Mouse (Mus musculus) neural tube, embryonic 15.5 days (tissue): ENCODE measurements around the gene Lrrc36. TPM values are rescaled to one million over a fixed set of nuclear protein-coding genes. Genes with fewer than 3 reads are reported as not detected.

ENCODE experiments used
- ATAC-seq: fragments of 200-750 bp; cut with Nextera tagmentation; 2 replicates; pipeline ENCODE4 v1.8.0; 2017; ENCODE audit warnings: mild to moderate bottlenecking, moderate TSS enrichment, moderate library complexity; ENCODE audit not compliant: low FRiP score
- H3K27ac ChIP-seq: fragments of 300-500 bp; sonication (generic); replicated peaks from 2 replicates; pipeline ENCODE4 v1.5.1; 2015; ENCODE audit warnings: mild to moderate bottlenecking, inconsistent platforms
- H3K27me3 ChIP-seq: fragments of 300-500 bp; sonication (generic); replicated peaks from 2 replicates; pipeline ENCODE4 v1.6.1; 2015; ENCODE audit warnings: inconsistent platforms
- H3K36me3 ChIP-seq: fragments of 300-500 bp; sonication (generic); 2 replicates; pipeline ENCODE4 v1.6.1; 2015; ENCODE audit warnings: inconsistent platforms
- H3K4me1 ChIP-seq: fragments of 300-500 bp; sonication (generic); 2 replicates; pipeline ENCODE4 v1.6.1; 2015; ENCODE audit warnings: inconsistent platforms
- H3K4me2 ChIP-seq: fragments of 300-500 bp; sonication (generic); 2 replicates; pipeline ENCODE4 v1.6.1; 2015; ENCODE audit warnings: inconsistent platforms, mild to moderate bottlenecking, moderate library complexity
- H3K4me3 ChIP-seq: fragments of 300-500 bp; sonication (generic); replicated peaks from 2 replicates; pipeline ENCODE4 v1.5.1; 2015; ENCODE audit warnings: mild to moderate bottlenecking, inconsistent platforms
- H3K9ac ChIP-seq: fragments of 300-500 bp; sonication (generic); replicated peaks from 2 replicates; pipeline ENCODE4 v1.6.1; 2015; ENCODE audit warnings: mild to moderate bottlenecking, inconsistent platforms
- H3K9me3 ChIP-seq: fragments of 300-500 bp; sonication (generic); replicated peaks from 2 replicates; pipeline ENCODE4 v1.6.1; 2016; ENCODE audit warnings: inconsistent platforms
- WGBS: fragments of 180-500 bp; shearing (Covaris S2); methylation state at CpG from one replicate; pipeline ENCODE4 v1.1.7; 2015; ENCODE audit warnings: mixed read lengths; 5-methylcytosine and 5-hydroxymethylcytosine counted together
- polyA plus RNA-seq: library from polyadenylated mRNA; unstranded; fragments of >200 nt; fragmentation: Nextera tagmentation; extraction: Ambion mirVana; gene quantifications from 2 replicates; pipeline ENCODE4 v1.2.1, GENCODE M21; 2015

The Lrrc36 gene
- polyA plus RNA-seq, 1 experiment from 2014 or later, result 0.23 TPM

DNA sequence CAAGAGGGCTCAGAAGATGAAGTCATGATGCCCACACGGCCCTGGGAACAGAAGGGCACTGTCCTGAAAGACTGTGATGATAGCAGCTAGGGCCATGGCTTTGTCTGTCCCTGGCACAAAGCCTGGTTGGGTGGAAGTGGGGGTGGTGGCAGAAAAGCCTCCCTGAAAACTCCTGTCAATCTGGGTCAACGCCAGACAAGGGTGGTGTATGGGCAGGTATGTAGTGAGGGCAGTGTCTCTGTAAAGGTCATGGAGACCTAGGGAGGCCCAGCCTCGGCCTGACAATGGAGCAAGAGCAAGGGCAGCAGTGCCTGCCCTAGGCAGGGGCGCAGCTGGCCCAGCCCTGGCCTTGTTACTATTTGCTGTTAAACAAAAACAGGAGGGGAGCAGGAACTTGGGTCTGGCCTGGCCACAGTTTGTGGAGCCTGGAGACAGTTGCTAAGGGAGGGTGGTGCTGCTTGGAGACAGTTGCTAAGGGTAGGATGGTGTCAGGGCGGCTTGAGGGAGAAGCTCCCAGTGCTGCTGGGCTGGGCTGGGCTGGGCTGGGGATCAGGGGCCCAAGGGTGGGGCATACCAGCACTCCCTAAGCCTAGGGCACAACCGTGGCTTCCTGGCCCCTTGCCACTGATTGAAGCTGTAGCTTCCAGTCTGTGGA is 55.8 kb downstream of the Lrrc36 start:
- peak overlapping the region; percentile 78 for H3K27ac ChIP-seq
- WGBS, result 19% methylated on average over 6 of the region's 6 CpGs
- peak overlapping the region; percentile 45 for H3K4me3 ChIP-seq
- ATAC-seq, result peak; percentile 17; the same call in 1 of the 2 replicates
- H3K4me2 ChIP-seq, result peak overlapping the region; percentile 68
- H3K36me3 ChIP-seq, result peaks cover 8% of the 10 kb centered on the region; the same call in 1 of the 2 replicates
- no peaks in the 10 kb centered on the region for H3K9me3 ChIP-seq
- H3K4me1 ChIP-seq, result peaks cover 64% of the 10 kb centered on the region
- no peak overlapping the region; the same call in 1 of the 2 replicates for H3K9ac ChIP-seq
- H3K27me3 ChIP-seq, result peaks cover 5% of the 10 kb centered on the region; the same call in 1 of the 2 replicates

DNA sequence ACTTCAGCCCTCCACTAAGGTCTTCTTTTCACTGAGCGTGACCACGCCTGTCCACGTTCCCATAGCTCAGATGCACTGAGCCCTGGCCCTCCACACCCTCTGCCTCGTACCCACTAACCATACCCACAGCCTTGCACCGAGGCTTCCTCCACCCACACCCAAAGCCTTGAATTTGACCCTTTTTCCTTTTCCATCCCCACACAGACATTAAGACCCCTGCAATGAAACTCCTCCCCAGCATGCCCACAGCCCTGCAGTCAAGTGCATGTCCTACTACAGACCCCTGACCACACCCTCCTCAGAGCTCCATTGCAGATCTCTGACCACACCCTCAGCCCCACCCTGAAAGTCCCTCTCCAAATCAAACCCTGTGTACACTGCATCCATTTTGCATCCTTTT is 56.4 kb downstream of the Lrrc36 start:
- peak overlapping the region; percentile 45 for H3K4me3 ChIP-seq
- H3K4me2 ChIP-seq, result peak overlapping the region; percentile 68
- H3K9me3 ChIP-seq, result no peaks in the 10 kb centered on the region
- peaks cover 5% of the 10 kb centered on the region; the same call in 1 of the 2 replicates for H3K27me3 ChIP-seq
- H3K27ac ChIP-seq, result peak overlapping the region; percentile 78
- no peak for ATAC-seq
- H3K36me3 ChIP-seq, result peaks cover 8% of the 10 kb centered on the region; the same call in 1 of the 2 replicates
- H3K4me1 ChIP-seq, result peaks cover 67% of the 10 kb centered on the region
- 67% methylated on average over 5 of the region's 5 CpGs for WGBS
- no peak overlapping the region; the same call in 1 of the 2 replicates for H3K9ac ChIP-seq

DNA sequence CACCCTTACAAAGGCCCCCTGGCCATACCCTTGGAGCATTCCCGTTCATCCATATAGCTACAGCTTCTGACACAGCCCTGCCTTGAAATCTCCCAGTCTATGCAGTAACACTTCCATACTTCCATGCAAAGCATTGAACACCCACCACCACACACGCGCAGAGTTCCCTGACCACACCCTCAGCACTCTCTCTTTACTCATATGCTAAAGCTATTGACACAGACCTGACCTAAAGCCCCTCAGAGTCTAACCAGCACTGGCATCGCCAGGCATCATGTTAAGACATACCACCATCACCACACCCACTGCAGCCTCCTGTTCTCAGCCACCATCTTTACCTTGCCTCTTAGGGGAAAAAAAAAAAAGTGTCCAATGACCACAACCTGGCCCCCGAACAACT is 56.9 kb downstream of the Lrrc36 start:
- peak overlapping the region; percentile 45 for H3K4me3 ChIP-seq
- H3K27ac ChIP-seq, result peak overlapping the region; percentile 78
- ATAC-seq, result no peak
- peak overlapping the region; percentile 55 for H3K9ac ChIP-seq
- peaks cover 72% of the 10 kb centered on the region for H3K4me1 ChIP-seq
- peak overlapping the region; percentile 68 for H3K4me2 ChIP-seq
- no peaks in the 10 kb centered on the region for H3K9me3 ChIP-seq
- H3K27me3 ChIP-seq, result peaks cover 5% of the 10 kb centered on the region; the same call in 1 of the 2 replicates
- WGBS, result 49% methylated on average over 5 of the region's 5 CpGs
- peaks cover 8% of the 10 kb centered on the region; the same call in 1 of the 2 replicates for H3K36me3 ChIP-seq

DNA sequence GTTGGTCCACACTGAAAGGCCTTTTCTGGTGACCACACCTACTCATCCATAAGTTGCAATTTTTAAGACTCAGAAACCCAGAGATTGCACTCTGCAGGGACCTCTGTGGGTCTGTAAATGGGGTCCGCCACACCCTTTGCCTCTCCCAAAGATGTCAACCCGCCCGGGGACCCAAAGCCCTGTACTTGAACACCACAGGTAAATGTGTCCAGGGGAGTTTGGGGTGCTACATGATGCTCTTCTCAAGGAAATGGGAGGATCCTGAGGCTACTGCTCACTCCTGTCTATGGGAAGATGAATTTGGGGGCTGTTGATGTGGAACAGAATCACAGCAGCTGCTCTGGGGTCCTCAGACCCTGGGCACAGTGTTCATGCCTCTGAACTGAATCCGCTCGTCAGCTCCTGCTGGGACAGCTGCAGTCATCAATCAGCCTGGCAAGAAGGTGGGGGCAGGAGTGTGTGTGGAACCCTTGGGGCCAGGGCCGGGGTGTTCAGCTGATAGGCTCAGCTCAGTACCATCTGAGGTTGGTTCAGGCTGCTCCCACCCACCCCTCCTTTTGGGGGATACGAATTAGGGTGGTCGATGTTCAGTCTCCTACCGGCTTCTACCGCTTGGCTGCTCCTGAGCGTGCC is 57.4 kb downstream of the Lrrc36 start:
- peaks cover 8% of the 10 kb centered on the region; the same call in 1 of the 2 replicates for H3K36me3 ChIP-seq
- H3K27me3 ChIP-seq, result peaks cover 5% of the 10 kb centered on the region; the same call in 1 of the 2 replicates
- peaks cover 76% of the 10 kb centered on the region for H3K4me1 ChIP-seq
- peak overlapping the region; percentile 78 for H3K27ac ChIP-seq
- ATAC-seq, result peak; percentile 76
- 14% methylated on average over 11 of the region's 11 CpGs for WGBS
- H3K9me3 ChIP-seq, result no peaks in the 10 kb centered on the region
- peak overlapping the region; percentile 68 for H3K4me2 ChIP-seq
- H3K4me3 ChIP-seq, result peak overlapping the region; percentile 45
- peak overlapping the region; percentile 55 for H3K9ac ChIP-seq

DNA sequence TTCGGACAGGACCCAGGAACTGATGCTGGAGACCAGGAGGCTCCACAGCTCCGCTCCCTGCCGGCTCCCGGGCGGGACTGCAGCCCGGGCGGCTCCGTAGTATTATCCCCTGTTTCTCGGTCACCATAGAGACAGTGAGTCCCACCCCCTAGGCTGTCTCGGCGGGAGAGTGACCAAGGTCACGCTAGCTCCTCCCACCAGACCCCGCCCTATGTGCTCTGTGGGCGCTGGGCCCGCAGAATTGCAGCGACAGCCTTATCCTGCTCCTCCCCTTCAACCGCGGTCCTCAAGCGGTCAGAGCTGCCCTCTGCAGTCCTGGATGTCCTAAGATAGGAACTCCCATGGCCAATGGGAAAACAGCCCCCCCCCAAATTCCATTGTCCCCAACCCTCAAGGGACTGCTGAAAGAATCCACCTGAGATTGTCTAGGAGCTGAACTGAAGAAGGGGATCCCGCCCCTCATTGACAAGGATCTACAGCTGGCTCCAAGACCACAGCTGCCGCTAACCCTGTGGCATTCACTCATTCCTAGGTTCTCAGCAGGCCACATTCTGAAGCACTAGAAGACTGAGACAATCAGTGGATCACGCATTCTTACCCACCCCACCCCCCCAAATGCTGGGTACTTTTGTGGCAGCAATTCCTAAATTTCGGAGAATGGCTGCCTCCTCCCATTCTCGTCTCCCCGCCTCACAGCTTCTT is 58.1 kb downstream of the Lrrc36 start, which contains the start of gene Tppp3:
Gene Tppp3, minus strand, starts transcription at position 213 of the 702 bp plus-strand sequence.
- Histone ChIP-seq H3K4me1 (peaks cover 71% of the 10 kb centered on the region), H3K36me3 (peaks cover 4% of the 10 kb centered on the region; the same call in 1 of the 2 replicates), H3K4me3 (peak within 1 kb of the TSS; percentile 45), H3K27me3 (peaks cover 5% of the 10 kb centered on the region; the same call in 1 of the 2 replicates), H3K9me3 (no peaks in the 10 kb centered on the region), H3K27ac (peak within 1 kb of the TSS; percentile 78), H3K4me2 (peak within 1 kb of the TSS; percentile 68), H3K9ac (peak within 1 kb of the TSS; percentile 55)
- 7% methylated on average over 25 of the region's 25 CpGs for WGBS
- ATAC-seq, result peak; percentile 89

DNA sequence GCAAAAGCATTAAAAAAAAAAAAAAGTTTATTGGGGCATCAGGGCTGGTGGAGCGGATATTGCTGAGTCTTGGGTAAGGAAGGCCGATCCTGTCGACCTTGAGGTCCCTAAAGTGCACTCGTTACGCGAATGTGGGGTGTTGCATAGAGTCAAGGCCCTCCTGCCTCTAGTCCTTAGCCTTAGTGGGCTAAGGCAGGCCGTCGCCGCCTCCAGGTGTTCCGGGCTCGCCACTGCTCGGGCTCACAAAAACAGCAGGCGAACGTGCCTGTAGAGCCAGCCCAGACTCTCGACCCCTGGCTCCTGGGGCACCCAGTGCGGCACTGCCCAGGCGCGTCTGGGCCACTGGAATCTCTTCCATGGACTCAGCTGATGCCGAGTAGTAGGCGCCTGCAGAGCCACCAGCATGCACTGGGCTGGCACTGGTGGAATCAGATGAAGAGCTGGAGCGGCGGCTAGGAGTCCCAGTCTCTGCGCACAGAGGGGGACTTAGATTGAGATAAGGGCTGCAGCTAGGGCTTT is 59.1 kb downstream of the Lrrc36 start:
- Histone ChIP-seq H3K9me3 (no peaks in the 10 kb centered on the region), H3K9ac (no peak overlapping the region), H3K27me3 (peaks cover 5% of the 10 kb centered on the region; the same call in 1 of the 2 replicates), H3K4me3 (no peak overlapping the region), H3K27ac (no peak overlapping the region), H3K4me2 (no peak overlapping the region), H3K4me1 (peaks cover 64% of the 10 kb centered on the region), H3K36me3 (0 out of 2 replicates have a peak, but pooled peaks cover 3% of the 10 kb centered on the region)
- WGBS, result 26% methylated on average over 23 of the region's 23 CpGs
- ATAC-seq, result no peak

DNA sequence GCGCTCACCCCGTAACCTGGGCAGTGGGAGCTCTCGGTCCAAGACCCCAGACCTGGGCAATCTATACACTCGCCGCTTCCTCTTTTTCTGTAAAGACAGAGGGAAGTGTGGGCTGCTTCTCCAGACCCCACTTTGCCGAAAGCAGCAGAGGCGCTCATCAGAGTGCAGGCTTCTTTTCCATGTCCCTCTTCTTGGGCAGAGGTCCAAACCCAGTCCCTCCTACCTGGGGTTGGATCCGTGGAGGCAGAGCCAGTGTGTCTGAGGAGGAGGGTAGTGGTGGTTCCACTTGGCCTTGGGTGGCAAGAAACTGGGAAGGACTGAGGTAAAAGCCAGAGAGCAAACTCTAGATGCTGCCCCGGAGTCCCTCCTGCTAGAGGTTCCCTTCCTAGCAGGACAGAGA is 59.6 kb downstream of the Lrrc36 start:
- no peak overlapping the region for H3K4me3 ChIP-seq
- 57% methylated on average over 9 of the region's 9 CpGs for WGBS
- peaks cover 5% of the 10 kb centered on the region; the same call in 1 of the 2 replicates for H3K27me3 ChIP-seq
- peaks cover 61% of the 10 kb centered on the region for H3K4me1 ChIP-seq
- H3K4me2 ChIP-seq, result no peak overlapping the region
- H3K27ac ChIP-seq, result no peak overlapping the region
- no peaks in the 10 kb centered on the region for H3K36me3 ChIP-seq
- no peak for ATAC-seq
- H3K9me3 ChIP-seq, result no peaks in the 10 kb centered on the region
- no peak overlapping the region for H3K9ac ChIP-seq

DNA sequence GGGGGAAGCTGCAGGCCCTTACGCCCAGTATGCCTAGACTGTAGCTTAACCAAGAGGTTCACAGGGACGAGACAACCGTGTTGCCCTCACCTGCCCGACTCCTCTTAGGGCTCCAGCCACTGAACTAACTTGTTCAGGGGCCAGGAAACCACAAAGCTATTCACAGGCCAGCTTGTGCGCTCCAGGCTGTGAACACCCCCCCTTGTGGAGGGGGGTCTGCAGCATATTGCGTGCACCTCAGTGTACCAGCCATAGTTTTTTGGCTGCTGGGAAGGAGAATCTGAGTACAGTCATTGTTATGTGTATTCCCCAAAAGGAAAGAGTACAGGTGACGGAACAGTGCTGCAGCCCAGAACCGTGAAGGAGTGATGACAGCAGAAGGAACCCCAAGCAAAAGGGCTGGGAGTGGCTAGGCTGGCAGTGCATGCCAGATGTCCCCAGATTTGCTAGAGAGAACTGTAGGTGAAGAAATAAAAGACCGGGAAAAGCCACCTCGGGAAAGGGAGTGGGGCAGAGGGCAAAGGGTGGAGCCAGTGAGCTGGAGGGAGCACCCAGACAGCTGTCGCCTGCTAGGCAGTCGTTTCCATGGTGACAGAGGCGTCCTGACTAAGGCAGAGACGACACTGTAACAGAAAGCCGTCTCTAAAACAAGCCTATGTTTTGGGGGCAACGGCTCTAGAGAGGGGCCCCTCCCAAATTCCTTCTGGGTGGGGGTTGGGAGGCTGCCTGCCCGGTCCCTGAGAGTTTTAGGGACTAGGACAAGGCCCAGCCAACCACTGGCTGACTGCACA is 60.6 kb downstream of the Lrrc36 start:
- no peak overlapping the region for H3K4me3 ChIP-seq
- no peak overlapping the region for H3K9ac ChIP-seq
- peak overlapping the region; percentile 24; the same call in 1 of the 2 replicates for H3K27ac ChIP-seq
- WGBS, result 24% methylated on average over 17 of the region's 17 CpGs
- H3K9me3 ChIP-seq, result no peaks in the 10 kb centered on the region
- peaks cover 5% of the 10 kb centered on the region; the same call in 1 of the 2 replicates for H3K27me3 ChIP-seq
- H3K4me2 ChIP-seq, result no peak overlapping the region
- H3K4me1 ChIP-seq, result peaks cover 58% of the 10 kb centered on the region
- ATAC-seq, result no peak
- no peaks in the 10 kb centered on the region; the same call in 1 of the 2 replicates for H3K36me3 ChIP-seq

DNA sequence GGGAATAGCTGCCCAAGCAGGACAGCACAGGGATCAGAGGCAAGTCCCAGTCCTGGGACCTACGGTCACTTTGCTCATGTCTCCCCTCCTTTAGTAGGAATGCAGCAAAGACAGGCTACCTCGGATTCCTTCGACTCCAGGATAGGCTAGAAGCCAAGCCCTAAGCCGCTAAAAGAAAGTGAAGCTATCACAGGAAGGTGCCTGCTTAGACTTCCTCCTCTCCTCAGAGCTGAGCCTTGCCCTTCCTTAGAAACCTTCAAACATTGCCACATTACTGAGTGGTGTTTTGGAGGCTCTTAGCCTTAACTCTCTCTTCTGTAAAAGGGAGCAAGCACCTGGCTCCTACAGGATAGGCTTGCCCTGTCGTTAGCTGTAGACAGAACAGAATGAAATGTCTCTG is 61.3 kb downstream of the Lrrc36 start:
- Histone ChIP-seq H3K27me3 (peaks cover 5% of the 10 kb centered on the region; the same call in 1 of the 2 replicates), H3K9me3 (no peaks in the 10 kb centered on the region), H3K36me3 (no peaks in the 10 kb centered on the region; the same call in 1 of the 2 replicates), H3K4me3 (no peak overlapping the region), H3K4me2 (no peak overlapping the region), H3K4me1 (peaks cover 52% of the 10 kb centered on the region), H3K27ac (0 out of 2 replicates have a peak overlapping the region, but pooled peaks have one; percentile 24), H3K9ac (no peak overlapping the region)
- 49% methylated on average over 5 of the region's 5 CpGs for whole genome bisulfite sequencing
- ATAC-seq, result no peak

DNA sequence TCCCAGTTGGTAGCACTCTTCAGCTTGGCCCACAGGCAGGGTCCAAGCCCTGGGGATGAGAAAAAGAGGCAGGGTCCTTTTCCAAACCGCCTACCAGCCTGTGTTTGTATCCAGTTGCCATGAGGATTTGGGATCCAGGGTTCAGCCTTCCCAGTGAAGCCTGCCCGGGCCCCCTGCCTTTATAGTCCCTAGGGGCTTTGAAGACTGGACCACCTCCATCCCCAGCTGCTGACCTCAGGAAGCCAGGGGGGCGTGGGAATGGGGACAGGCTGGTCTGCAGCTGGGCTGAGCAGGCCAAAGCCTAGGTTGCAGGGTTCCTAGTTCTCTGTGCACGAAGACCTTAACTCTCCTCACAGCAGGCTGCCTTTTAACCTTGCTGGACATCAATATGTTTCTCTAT is 61.9 kb downstream of the Lrrc36 start:
- peaks cover 46% of the 10 kb centered on the region for H3K4me1 ChIP-seq
- no peak overlapping the region for H3K4me2 ChIP-seq
- H3K27ac ChIP-seq, result no peak overlapping the region
- no peak overlapping the region for H3K9ac ChIP-seq
- no peak overlapping the region for H3K4me3 ChIP-seq
- peaks cover 2% of the 10 kb centered on the region; the same call in 1 of the 2 replicates for H3K36me3 ChIP-seq
- peaks cover 5% of the 10 kb centered on the region; the same call in 1 of the 2 replicates for H3K27me3 ChIP-seq
- ATAC-seq, result no peak
- 34% methylated on average over 4 of the region's 4 CpGs for WGBS
- no peaks in the 10 kb centered on the region for H3K9me3 ChIP-seq
